Mouse (Mus musculus): Measurements from ENCODE around the gene Klf7.

GRCm38 (mm10) chr1:64008994-64009393 is 113.1 kb downstream of the Klf7 start:
- TF ChIP-seq POLR2A (IDR thresholded peaks at IDR 0.05; ENCODE audit: control insufficient read depth, extremely low read depth, insufficient read depth, low read length, poor library complexity) = no peak
- TF ChIP-seq CTCF (IDR thresholded peaks at IDR 0.05; ENCODE audit: borderline replicate concordance, control insufficient read depth, extremely low read depth, insufficient read depth, low read length, poor library complexity) = no peak

Measured in thymus, adult 2 months (tissue).